8 mouse cellular contexts compared by ENCODE assay signal in the genomic region with DNA sequence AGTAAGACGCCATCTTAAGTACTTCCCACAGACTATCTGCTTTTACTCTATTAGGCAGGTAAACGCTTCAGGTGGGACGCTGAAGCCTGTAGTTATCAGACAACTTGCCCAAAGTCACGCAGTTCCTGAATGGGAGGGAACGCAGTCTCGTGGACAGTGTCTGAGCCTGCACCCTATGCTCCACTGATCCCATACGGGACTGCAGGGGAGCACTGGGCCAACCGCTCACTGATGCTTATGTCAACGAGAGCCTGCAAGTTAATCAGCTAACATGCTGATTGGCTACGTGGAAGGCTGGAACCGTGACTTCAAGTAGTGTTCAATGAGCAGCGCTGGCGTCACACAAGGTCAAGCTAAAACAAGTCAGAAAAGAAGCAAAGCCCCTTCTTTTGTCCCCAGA. TPM values are rescaled to one million over a fixed set of nuclear protein-coding genes. Genes with fewer than 3 reads are reported as not detected.
A peak's percentile ranks its signal among the peaks of the same experiment; 100 is the strongest.
DNase-seq lines count a peak whose midpoint lies in the region; ATAC-seq and TF ChIP-seq lines count a peak whose summit lies in the region.

No protein-coding gene starts in this region.

- peaks cover 40% of the 10 kb centered on the region for H3K4me1 ChIP-seq in forebrain, embryonic 10.5 days
- H3K4me1 ChIP-seq in intestine, embryonic 16.5 days (ENCODE audit: control insufficient read depth, insufficient read depth, low read length) = peaks cover 24% of the 10 kb centered on the region
- peaks cover 9% of the 10 kb centered on the region for H3K4me1 ChIP-seq in lung, embryonic 14.5 days (ENCODE audit: insufficient read depth)
- peaks cover 9% of the 10 kb centered on the region for H3K4me1 ChIP-seq in small intestine, adult 2 months (ENCODE audit: control insufficient read depth, insufficient read depth, insufficient read length, low read length)

- TF ChIP-seq CTCF in lung, embryonic 14.5 days (IDR thresholded peaks at IDR 0.05; ENCODE audit: low read depth) = no peak
- no peak for TF ChIP-seq CTCF in small intestine, adult 2 months (IDR thresholded peaks at IDR 0.05; ENCODE audit: extremely low read depth, insufficient read length, insufficient replicate concordance, low read depth, low read length)

- H3K27ac ChIP-seq in forebrain, embryonic 10.5 days = no peak overlapping the region
- H3K27ac ChIP-seq in intestine, embryonic 16.5 days (ENCODE audit: low read length) = peak overlapping the region; percentile 87
- H3K27ac ChIP-seq in lung, embryonic 14.5 days (ENCODE audit: low read depth) = peak overlapping the region; percentile 38; the same call in 1 of the 2 replicates
- peak overlapping the region; percentile 46 for H3K27ac ChIP-seq in small intestine, adult 2 months (ENCODE audit: insufficient read depth, low read depth, low read length)

- TF ChIP-seq POLR2A in small intestine, adult 2 months (IDR thresholded peaks at IDR 0.05; ENCODE audit: low read depth, low read length) = no peak

- ATAC-seq in intestine, embryonic 16.5 days = peak; percentile 52
- peak; percentile 33; the same call in 1 of the 2 replicates for ATAC-seq in lung, embryonic 14.5 days (ENCODE audit: insufficient read depth)

- peak; percentile 33 for DNase-seq in CD4-positive helper T cell, adult 2 months (ENCODE audit: low read depth, low spot score)
- DNase-seq in NIH3T3 (ENCODE audit: low read depth) = peak; percentile 11
- DNase-seq in forebrain, embryonic 10.5 days (ENCODE audit: extremely low spot score, low spot score) = peak; percentile 28
- peak; percentile 51 for DNase-seq in lung, embryonic 14.5 days
- DNase-seq in layer of hippocampus, adult 11-12 months (ENCODE audit: low spot score) = no peak
- no peak for DNase-seq in frontal cortex, postnatal 14 days (ENCODE audit: low spot score in 2 of 2)

- H3K4me3 ChIP-seq in forebrain, embryonic 10.5 days = peak overlapping the region; percentile 87
- H3K4me3 ChIP-seq in intestine, embryonic 16.5 days (ENCODE audit: low read length) = peak overlapping the region; percentile 58
- H3K4me3 ChIP-seq in lung, embryonic 14.5 days (ENCODE audit: low read depth, low read length) = peak overlapping the region; percentile 84
- peak overlapping the region; percentile 55 for H3K4me3 ChIP-seq in small intestine, adult 2 months (ENCODE audit: low read depth, low read length)

- H3K9ac ChIP-seq in intestine, embryonic 16.5 days (ENCODE audit: low read depth, low read length) = peak overlapping the region; percentile 87
- H3K9ac ChIP-seq in lung, embryonic 14.5 days = peak overlapping the region; percentile 85

- peak overlapping the region; percentile 75 for H3K4me2 ChIP-seq in intestine, embryonic 16.5 days (ENCODE audit: low read depth, low read length)
- peak overlapping the region; percentile 84 for H3K4me2 ChIP-seq in lung, embryonic 14.5 days

- no peaks in the 10 kb centered on the region for H3K27me3 ChIP-seq in forebrain, embryonic 10.5 days (ENCODE audit: poor library complexity, severe bottlenecking)
- H3K27me3 ChIP-seq in intestine, embryonic 16.5 days (replicated peaks; ENCODE audit: control insufficient read depth, insufficient read depth, low read length) = no peaks in the 10 kb centered on the region
- H3K27me3 ChIP-seq in lung, embryonic 14.5 days (ENCODE audit: insufficient read depth, low read length) = no peaks in the 10 kb centered on the region
- H3K27me3 ChIP-seq in small intestine, adult 2 months (ENCODE audit: control insufficient read depth, insufficient read depth, low read length) = no peaks in the 10 kb centered on the region

- H3K9me3 ChIP-seq in forebrain, embryonic 10.5 days = no peaks in the 10 kb centered on the region
- H3K9me3 ChIP-seq in intestine, embryonic 16.5 days (ENCODE audit: control insufficient read depth, low read length) = no peaks in the 10 kb centered on the region
- H3K9me3 ChIP-seq in lung, embryonic 14.5 days (ENCODE audit: low read depth, low read length) = no peaks in the 10 kb centered on the region

- WGBS in forebrain, embryonic 10.5 days = 47% methylated on average over 13 of the region's 13 CpGs
- WGBS in intestine, embryonic 16.5 days = 23% methylated on average over 13 of the region's 13 CpGs
- WGBS in lung, embryonic 14.5 days = 23% methylated on average over 13 of the region's 13 CpGs
- 9% methylated on average over 13 of the region's 13 CpGs for WGBS in small intestine, adult 2 months

- peaks cover 18% of the 10 kb centered on the region for H3K36me3 ChIP-seq in forebrain, embryonic 10.5 days (replicated peaks)
- 0 out of 2 replicates have a peak, but pooled peaks cover 3% of the 10 kb centered on the region for H3K36me3 ChIP-seq in intestine, embryonic 16.5 days (ENCODE audit: control insufficient read depth, insufficient read depth, low read length)
- H3K36me3 ChIP-seq in lung, embryonic 14.5 days (ENCODE audit: insufficient read depth) = peaks cover 9% of the 10 kb centered on the region; the same call in 1 of the 2 replicates
- H3K36me3 ChIP-seq in small intestine, adult 2 months (ENCODE audit: control insufficient read depth, insufficient read depth, low read length) = peaks cover 6% of the 10 kb centered on the region; the same call in 1 of the 2 replicates

RNA-seq across cellular contexts. Expression of gene Taf5l, which starts 1.4 kb away (rescaled TPM):
- polyA plus RNA-seq in forebrain, embryonic 10.5 days (2016; fragmentation: Nextera tagmentation; extraction: Ambion mirVana) = 47.6 and 48.8 TPM in 2 replicates
- 27.8 and 32.7 TPM in 2 replicates for polyA plus RNA-seq in intestine, embryonic 16.5 days (2015; fragmentation: Nextera tagmentation; extraction: Ambion mirVana)
- polyA plus RNA-seq in lung, embryonic 14.5 days (2014; fragmentation: Nextera tagmentation; extraction: Ambion mirVana) = 47.5 and 51.6 TPM in 2 replicates
- polyA plus RNA-seq in small intestine, adult 2 months (2012; rRNA removed) = 15.3 and 29.2 TPM in 2 replicates

RNA-seq across cellular contexts. Expression of gene Urb2, which starts 1.5 kb away (rescaled TPM):
- polyA plus RNA-seq in forebrain, embryonic 10.5 days (2016; fragmentation: Nextera tagmentation; extraction: Ambion mirVana) = 8.8 and 9.0 TPM in 2 replicates
- polyA plus RNA-seq in intestine, embryonic 16.5 days (2015; fragmentation: Nextera tagmentation; extraction: Ambion mirVana) = 3.9 TPM in 2 replicates
- polyA plus RNA-seq in lung, embryonic 14.5 days (2014; fragmentation: Nextera tagmentation; extraction: Ambion mirVana) = 9.0 and 9.2 TPM in 2 replicates
- polyA plus RNA-seq in small intestine, adult 2 months (2012; rRNA removed) = 1.4 and 2.5 TPM in 2 replicates

RNA-seq across cellular contexts. Expression of gene Abcb10, which starts 36.9 kb away (rescaled TPM):
- polyA plus RNA-seq in forebrain, embryonic 10.5 days (2016; fragmentation: Nextera tagmentation; extraction: Ambion mirVana) = 20.3 and 21.8 TPM in 2 replicates
- polyA plus RNA-seq in intestine, embryonic 16.5 days (2015; fragmentation: Nextera tagmentation; extraction: Ambion mirVana) = 18.7 and 19.7 TPM in 2 replicates
- polyA plus RNA-seq in lung, embryonic 14.5 days (2014; fragmentation: Nextera tagmentation; extraction: Ambion mirVana) = 17.8 and 18.9 TPM in 2 replicates
- polyA plus RNA-seq in small intestine, adult 2 months (2012; rRNA removed) = 15.3 and 18.2 TPM in 2 replicates

Comparison
In these comparisons a context has a peak if more than half of its experiments do, and no peak if none do; other contexts are left out.
1. DNase-seq: peak in CD4-positive helper T cell, adult 2 months (single experiment), NIH3T3 (single experiment), forebrain, embryonic 10.5 days (single experiment) and lung, embryonic 14.5 days (single experiment); none in layer of hippocampus, adult 11-12 months (single experiment) and frontal cortex, postnatal 14 days (0 of 2).
2. Peak in every context shown above with its lines, with median percentiles within 50 percentile points of each other: H3K4me3 ChIP-seq.